Mouse (Mus musculus) cortical plate, adult 2 months (tissue): Measurements from ENCODE around the gene Gramd1c. TPM values are rescaled to one million over a fixed set of nuclear protein-coding genes. Genes with fewer than 3 reads are reported as not detected.
A peak's percentile ranks its signal among the peaks of the same experiment; 100 is the strongest.

Experiments used
- H3K27ac ChIP-seq: fragments of 200-500 bp; 2 replicates; pipeline ENCODE4 v1.5.1; 2012; ENCODE audit warnings: low read length, control low read depth, inconsistent platforms; ENCODE audit not compliant: insufficient read depth
- H3K4me1 ChIP-seq: fragments of 200-500 bp; 2 replicates; pipeline ENCODE4 v1.6.1; 2011; ENCODE audit warnings: low read length; ENCODE audit not compliant: control insufficient read depth, insufficient read depth
- H3K4me3 ChIP-seq: fragments of 200-500 bp; 2 replicates; pipeline ENCODE4 v1.5.1; 2011; ENCODE audit warnings: mild to moderate bottlenecking, low read length, control low read depth; ENCODE audit not compliant: insufficient read depth
- CTCF ChIP-seq: fragments of 200-500 bp; IDR thresholded peaks from 2 replicates; pipeline ENCODE4 v1.5.1; 2011; ENCODE audit warnings: mild to moderate bottlenecking, control low read depth, low read length; ENCODE audit not compliant: insufficient read depth; ENCODE audit errors: extremely low read depth
- POLR2A ChIP-seq: fragments of 200-500 bp; IDR thresholded peaks from 2 replicates; pipeline ENCODE4 v1.6.1; 2011; ENCODE audit warnings: mild to moderate bottlenecking, low read length, control low read depth; ENCODE audit not compliant: insufficient read depth; ENCODE audit errors: extremely low read depth
- polyA plus RNA-seq: library from polyadenylated mRNA; depleted of rRNA; stranded (reverse); fragments of >200 nt; gene quantifications from 2 replicates; pipeline ENCODE4 v1.2.3, GENCODE M21; 2012; rRNA removed

Gene Gramd1c
- polyA plus RNA-seq, 1 experiment = 1.9 TPM

DNA sequence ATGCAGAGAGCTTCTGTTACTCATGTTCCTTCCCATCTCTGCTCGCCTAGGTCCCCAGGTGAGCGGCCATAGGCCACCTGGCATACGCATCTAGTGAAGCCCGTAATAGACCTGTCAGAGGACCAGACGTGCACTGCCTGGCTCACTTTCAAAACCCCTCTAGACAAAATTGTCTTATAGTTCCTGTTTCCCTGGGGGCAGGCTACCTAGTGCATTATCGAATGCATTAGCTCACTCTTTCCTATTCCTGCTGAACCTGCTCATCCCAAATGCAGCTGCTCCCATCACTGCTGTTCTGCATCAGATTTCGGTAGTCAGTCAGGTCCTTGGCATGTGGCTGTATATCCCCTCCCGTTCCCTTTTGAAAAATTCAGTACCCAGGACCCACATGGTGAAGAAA, 128.3 kb downstream of the Gramd1c start:
- Histone ChIP-seq H3K4me1 (peaks cover 14% of the 10 kb centered on the region), H3K27ac (peak overlapping the region; percentile 35; the same call in 1 of the 2 replicates), H3K4me3 (no peak overlapping the region)
- TF ChIP-seq CTCF (no peak), POLR2A (no peak)

DNA sequence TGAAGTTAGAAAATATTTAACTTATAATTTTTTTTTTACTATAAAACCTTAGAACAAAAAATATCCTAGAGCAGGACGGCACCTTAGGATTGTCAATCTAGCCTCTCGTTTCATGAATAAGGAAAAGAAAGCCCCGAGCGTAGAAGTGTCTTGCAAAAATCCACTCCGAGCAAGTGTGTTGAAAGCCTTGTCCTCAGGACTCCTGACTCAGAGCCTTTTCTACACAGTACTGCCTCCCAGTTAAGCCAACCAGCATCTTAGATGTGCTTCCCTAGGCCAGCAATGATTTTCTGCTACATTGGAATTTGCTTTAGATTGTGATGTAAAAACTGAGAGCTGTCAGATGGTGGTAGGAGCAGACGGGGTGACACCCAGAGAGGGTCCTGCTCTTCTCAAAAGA, 130.1 kb downstream of the Gramd1c start:
- TF ChIP-seq POLR2A = no peak
- no peak overlapping the region for H3K4me3 ChIP-seq
- H3K4me1 ChIP-seq = peaks cover 14% of the 10 kb centered on the region
- no peak overlapping the region; the same call in 1 of the 2 replicates for H3K27ac ChIP-seq

DNA sequence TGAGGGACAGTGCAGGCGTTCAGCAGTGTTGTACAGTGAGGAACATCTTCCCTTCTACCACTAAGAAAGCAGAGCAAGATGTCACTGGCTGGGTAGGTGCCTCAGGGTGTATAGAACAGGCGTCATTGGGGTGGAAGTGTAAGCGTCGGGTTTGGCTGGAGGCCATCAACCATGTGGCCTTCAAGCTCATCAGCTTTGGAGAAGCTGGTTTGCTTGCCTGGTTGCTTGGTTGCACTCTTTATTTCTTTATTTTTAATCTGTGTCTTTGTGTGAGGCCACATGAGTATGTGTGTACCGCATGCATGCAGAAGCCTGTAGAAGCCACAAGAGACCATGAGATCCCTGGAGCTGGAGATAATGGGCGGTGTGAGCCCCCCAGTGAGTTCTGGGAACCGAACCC, 130.8 kb downstream of the Gramd1c start:
- H3K4me1 ChIP-seq = peaks cover 14% of the 10 kb centered on the region
- TF ChIP-seq POLR2A = no peak
- no peak for TF ChIP-seq CTCF
- no peak overlapping the region for H3K4me3 ChIP-seq
- H3K27ac ChIP-seq = no peak overlapping the region

DNA sequence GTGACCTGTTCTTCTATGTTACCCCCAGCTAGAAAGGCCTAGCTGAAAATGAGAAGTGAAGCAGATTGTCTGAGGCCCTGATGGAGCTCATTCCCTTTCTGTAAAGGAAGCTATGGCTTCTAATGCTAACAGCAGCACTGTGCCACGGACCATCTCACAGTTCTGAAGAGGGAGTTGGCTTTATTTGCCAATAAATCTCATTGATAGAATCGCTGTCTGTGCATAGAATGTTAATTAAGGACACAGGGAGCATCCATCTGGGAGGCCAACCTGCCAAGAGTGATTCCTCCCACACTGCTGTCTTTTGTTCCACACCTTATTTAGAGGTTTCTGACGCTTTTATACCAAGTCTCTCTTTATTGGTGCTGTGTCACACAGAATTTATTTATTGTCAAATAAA, 131.6 kb downstream of the Gramd1c start:
- Histone ChIP-seq H3K4me1 (peaks cover 14% of the 10 kb centered on the region), H3K4me3 (no peak overlapping the region), H3K27ac (no peak overlapping the region)
- TF ChIP-seq CTCF = no peak
- no peak for TF ChIP-seq POLR2A

GRCm38 (mm10) chr16:43930577-43930976, 132.6 kb downstream of the Gramd1c start:
- Histone ChIP-seq H3K27ac (no peak overlapping the region), H3K4me1 (peaks cover 11% of the 10 kb centered on the region), H3K4me3 (no peak overlapping the region)
- no peak for TF ChIP-seq CTCF
- no peak for TF ChIP-seq POLR2A

Other genes starting within 250 kb of the Gramd1c start
- gene Ccdc191, start 173.5 kb downstream of the Gramd1c start, polyA plus RNA-seq = 5.2 and 6.5 TPM in 2 replicates
- 36.5 and 36.6 TPM in 2 replicates for gene Qtrt2, start 136.5 kb downstream of the Gramd1c start, polyA plus RNA-seq
- 16.9 and 18.7 TPM in 2 replicates for gene Zdhhc23, start 83.6 kb downstream of the Gramd1c start, polyA plus RNA-seq
- 214 and 223 TPM in 2 replicates for gene Atp6v1a, start 76.4 kb upstream of the Gramd1c start, polyA plus RNA-seq
- 23.8 and 23.9 TPM in 2 replicates for gene Naa50, start 76.5 kb upstream of the Gramd1c start, polyA plus RNA-seq
- gene Usf3, start 109.9 kb upstream of the Gramd1c start, polyA plus RNA-seq = 14.2 and 15.0 TPM in 2 replicates